Mouse (Mus musculus) embryonic facial prominence, embryonic 14.5 days (tissue): ENCODE results near the gene B9d2. TPM values are rescaled to one million over a fixed set of nuclear protein-coding genes. Genes with fewer than 3 reads are reported as not detected.
"Not testable (repeated sequence)": the region's sequence is repeated elsewhere in the genome, so short reads cannot be mapped to it uniquely, and the experiment has no call there.

ENCODE experiments used
- ATAC-seq: fragments of 200-750 bp; cut with Nextera tagmentation; 2 replicates; pipeline ENCODE4 v1.8.0; 2017; ENCODE audit warnings: low read depth, moderate number of reproducible peaks, moderate TSS enrichment
- DNase-seq: peaks from one replicate; pipeline ENCODE4 v3.0.0-alpha.2; 2015; ENCODE audit warnings: low spot score
- H3K27ac ChIP-seq: fragments of 300-500 bp; sonication (generic); replicated peaks from 2 replicates; pipeline ENCODE4 v1.5.1; 2014; ENCODE audit warnings: low read depth, mild to moderate bottlenecking, low read length, moderate library complexity
- H3K27me3 ChIP-seq: fragments of 300-500 bp; sonication (generic); replicated peaks from 2 replicates; pipeline ENCODE4 v1.6.1; 2014; ENCODE audit warnings: low read length; ENCODE audit not compliant: control insufficient read depth, insufficient read depth
- H3K36me3 ChIP-seq: fragments of 300-500 bp; sonication (generic); 2 replicates; pipeline ENCODE4 v1.6.1; 2014; ENCODE audit warnings: low read length, mixed read lengths; ENCODE audit not compliant: control insufficient read depth, insufficient read depth
- H3K4me1 ChIP-seq: fragments of 300-500 bp; sonication (generic); 2 replicates; pipeline ENCODE4 v1.6.1; 2014; ENCODE audit warnings: antibody characterized with exemption, low read length; ENCODE audit not compliant: control insufficient read depth, insufficient read depth
- H3K4me2 ChIP-seq: fragments of 300-500 bp; sonication (generic); 2 replicates; pipeline ENCODE4 v1.6.1; 2014; ENCODE audit warnings: low read depth, mild to moderate bottlenecking, low read length, moderate library complexity, mixed read lengths
- H3K4me3 ChIP-seq: fragments of 300-500 bp; sonication (generic); 2 replicates; pipeline ENCODE4 v1.5.1; 2014; ENCODE audit warnings: low read depth, mild to moderate bottlenecking, low read length
- H3K9ac ChIP-seq: fragments of 300-500 bp; sonication (generic); 2 replicates; pipeline ENCODE4 v1.6.1; 2014; ENCODE audit warnings: low read depth, mild to moderate bottlenecking, low read length, moderate library complexity, mixed read lengths
- H3K9me3 ChIP-seq: fragments of 300-500 bp; sonication (generic); 2 replicates; pipeline ENCODE4 v1.6.1; 2016; ENCODE audit warnings: low read length; ENCODE audit not compliant: control insufficient read depth
- WGBS: fragments of 180-500 bp; shearing (Covaris S2); extraction: QIAGEN DNeasy Blood & Tissue Kit; methylation state at CpG from one replicate; pipeline ENCODE4 v1.1.7; 2014; 5-methylcytosine and 5-hydroxymethylcytosine counted together
- polyA plus RNA-seq: library from polyadenylated mRNA; unstranded; fragments of >200 nt; fragmentation: Nextera tagmentation; extraction: Ambion mirVana; gene quantifications from 2 replicates; pipeline ENCODE4 v1.2.1, GENCODE M21; 2014

Gene B9d2
- polyA plus RNA-seq, 1 experiment from 2014 or later, result 25.1 TPM

DNA sequence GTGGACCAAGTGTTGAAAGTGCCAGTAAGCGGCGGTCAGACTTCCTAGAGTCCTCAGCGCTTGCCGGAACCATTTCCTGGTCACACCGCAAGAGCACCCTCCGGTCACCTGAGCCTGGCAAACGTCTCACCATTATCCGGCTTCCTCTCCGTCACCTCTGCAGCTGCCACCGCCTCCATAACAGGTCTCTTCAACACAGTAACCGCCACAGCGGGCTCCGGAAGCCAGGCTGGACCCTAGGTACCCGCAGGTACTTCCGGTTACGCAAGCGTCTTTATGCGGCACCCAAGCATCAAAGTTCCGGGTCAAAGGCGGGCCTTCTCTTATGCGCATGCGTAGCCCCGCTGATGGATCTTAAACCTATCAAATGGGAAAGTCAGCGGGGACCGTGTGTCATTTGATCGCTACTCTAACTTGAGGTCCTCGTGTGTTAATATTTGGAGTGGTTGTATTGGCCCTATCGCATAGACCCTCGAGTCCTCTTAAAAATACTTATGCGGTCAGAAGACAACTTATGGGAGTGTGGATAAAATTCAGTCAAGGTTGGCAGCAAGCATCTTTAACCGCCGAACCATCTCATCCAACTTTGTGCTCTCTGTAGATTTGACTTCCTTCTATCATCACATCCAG is 38.3 kb downstream of the B9d2 start, which contains the start of gene Ccdc97:
TSS of gene Ccdc97 (minus strand) at position 301 of the 630 bp plus-strand sequence.
- Histone ChIP-seq H3K36me3 (peaks cover 63% of the 10 kb centered on the region), H3K9ac (peak within 1 kb of the TSS; percentile 80), H3K4me1 (peaks cover 11% of the 10 kb centered on the region), H3K4me2 (peak within 1 kb of the TSS; percentile 93), H3K9me3 (no peaks in the 10 kb centered on the region), H3K27ac (peak within 1 kb of the TSS; percentile 65), H3K27me3 (no peaks in the 10 kb centered on the region), H3K4me3 (peak within 1 kb of the TSS; percentile 77)
- DNase-seq (peak; percentile 98), ATAC-seq (peak; percentile 87)
- 5% methylated on average over 29 of the region's 32 CpGs for WGBS

DNA sequence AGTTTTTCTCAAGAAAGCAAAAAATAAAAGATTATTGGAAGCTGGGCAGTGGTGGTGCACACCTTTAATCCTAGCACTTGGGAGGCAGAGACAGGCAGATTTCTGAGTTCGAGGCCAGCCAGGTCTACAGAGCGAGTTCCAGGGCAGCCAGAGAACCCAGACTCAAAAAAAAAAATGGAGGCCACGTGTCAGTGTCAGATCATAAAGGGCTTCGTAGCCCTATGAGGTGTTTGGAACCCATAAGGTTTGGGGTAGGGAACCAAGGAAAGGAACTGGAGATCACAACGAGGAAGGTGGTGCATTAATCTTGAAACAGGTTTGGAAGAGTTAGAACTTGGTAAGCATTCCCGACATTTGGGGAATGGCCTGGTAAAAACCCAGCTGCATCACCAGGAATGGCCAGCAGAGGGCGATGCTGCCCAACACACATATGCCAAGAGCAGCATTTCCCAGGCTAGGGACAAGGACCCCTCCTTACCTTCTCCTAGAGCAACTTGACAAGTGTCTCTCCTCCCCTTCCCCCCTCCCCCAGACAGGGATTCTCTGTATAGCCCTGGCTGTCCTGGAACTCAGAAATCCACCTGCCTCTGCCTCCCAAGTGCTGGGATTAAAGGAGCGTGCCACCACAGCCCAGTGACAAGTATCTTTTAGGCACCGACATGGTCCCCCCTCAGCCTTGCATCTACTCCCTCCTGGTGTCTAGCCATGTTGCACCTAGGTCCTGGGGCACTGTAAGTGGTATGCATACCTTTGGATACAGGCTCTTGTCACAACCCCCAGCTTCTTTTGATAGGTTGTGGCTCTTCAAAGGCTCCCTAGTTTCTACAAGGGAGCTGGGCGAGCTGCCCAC is 39.4 kb downstream of the B9d2 start:
- WGBS, result 61% methylated on average over 10 of the region's 10 CpGs
- H3K9ac ChIP-seq, result no peak overlapping the region
- peaks cover 63% of the 10 kb centered on the region for H3K36me3 ChIP-seq
- ATAC-seq (peak; percentile 45; the same call in 1 of the 2 replicates), DNase-seq (peak; percentile 73)
- H3K9me3 ChIP-seq, result no peaks in the 10 kb centered on the region
- H3K4me2 ChIP-seq, result no peak overlapping the region; the same call in 1 of the 2 replicates
- peak overlapping the region; percentile 77; the same call in 1 of the 2 replicates for H3K4me3 ChIP-seq
- peaks cover 11% of the 10 kb centered on the region for H3K4me1 ChIP-seq
- H3K27me3 ChIP-seq, result no peaks in the 10 kb centered on the region
- H3K27ac ChIP-seq, result peak overlapping the region; percentile 22; the same call in 1 of the 2 replicates

DNA sequence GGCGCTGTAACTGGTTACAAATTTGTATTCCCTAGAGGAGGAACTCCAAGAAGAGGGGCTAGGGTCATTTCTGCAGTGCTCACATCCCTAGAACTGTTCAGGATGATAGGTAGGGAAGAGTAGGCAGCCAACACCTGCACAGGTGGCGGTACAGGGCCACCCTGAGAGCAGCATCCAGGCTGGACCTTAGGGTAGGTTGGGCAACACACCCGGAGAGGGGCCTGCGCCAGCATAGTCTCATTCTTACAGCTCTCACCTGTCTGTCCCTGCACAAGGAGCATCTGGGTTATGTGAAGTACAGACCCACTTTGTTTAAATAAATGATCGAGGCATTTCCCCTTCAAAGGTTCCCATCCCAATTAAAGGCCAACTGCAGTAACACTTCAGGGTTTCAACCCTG is 40.2 kb downstream of the B9d2 start:
- Histone ChIP-seq H3K4me3 (no peak overlapping the region), H3K27ac (no peak overlapping the region), H3K36me3 (peaks cover 63% of the 10 kb centered on the region), H3K27me3 (no peaks in the 10 kb centered on the region), H3K4me1 (peaks cover 11% of the 10 kb centered on the region), H3K4me2 (no peak overlapping the region), H3K9me3 (no peaks in the 10 kb centered on the region), H3K9ac (no peak overlapping the region)
- ATAC-seq, result no peak
- 85% methylated on average over 5 of the region's 5 CpGs for WGBS
- DNase-seq, result no peak

DNA sequence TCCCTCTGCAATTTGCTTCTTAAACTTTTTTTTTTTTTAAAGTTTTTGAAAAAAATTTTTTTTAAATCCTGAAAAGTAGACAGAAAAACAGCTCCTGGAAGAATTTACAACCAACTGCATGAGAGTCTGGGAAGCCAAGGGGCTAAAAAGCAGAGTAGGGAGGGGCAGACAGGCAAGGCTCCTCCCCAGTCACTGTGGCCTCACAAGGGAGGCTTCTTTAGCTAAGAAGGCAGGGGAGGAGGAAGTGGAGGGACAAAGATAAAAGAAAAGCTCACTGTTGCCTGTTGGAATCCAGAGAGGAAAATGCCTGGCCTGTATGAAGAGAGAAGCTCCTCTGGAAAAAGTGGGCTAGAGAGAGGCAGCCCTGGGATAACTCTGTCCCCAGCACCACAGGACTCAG is 41.2 kb downstream of the B9d2 start:
- ATAC-seq, result not testable (repeated sequence)
- peaks cover 65% of the 10 kb centered on the region for H3K36me3 ChIP-seq

DNA sequence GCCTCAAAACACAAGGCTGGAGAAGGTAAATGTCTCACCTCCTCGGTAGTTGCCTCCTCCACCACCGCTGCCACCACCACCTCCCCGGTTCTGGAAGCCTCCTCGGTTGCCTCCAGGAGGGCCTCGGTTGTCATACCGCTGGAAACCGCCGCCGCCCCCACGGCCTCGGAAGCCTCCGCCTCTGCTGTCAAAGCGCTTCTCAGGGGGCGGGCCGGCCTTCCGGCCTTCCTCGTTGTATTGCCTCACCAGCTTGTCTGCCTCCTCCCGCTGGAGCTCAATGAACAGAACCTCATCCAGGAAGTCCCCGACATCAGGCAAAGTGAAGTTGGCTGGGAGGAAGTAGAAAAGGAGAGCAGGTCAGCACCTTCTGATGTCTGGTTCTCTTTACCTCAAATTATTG is 45.3 kb downstream of the B9d2 start:
- DNase-seq (no peak), ATAC-seq (no peak)
- no peak overlapping the region for H3K4me3 ChIP-seq
- H3K27ac ChIP-seq, result no peak overlapping the region
- 82% methylated on average over 19 of the region's 19 CpGs for WGBS
- no peak overlapping the region for H3K9ac ChIP-seq
- no peaks in the 10 kb centered on the region for H3K9me3 ChIP-seq
- H3K4me2 ChIP-seq, result no peak overlapping the region
- H3K27me3 ChIP-seq, result no peaks in the 10 kb centered on the region
- H3K36me3 ChIP-seq, result peaks cover 96% of the 10 kb centered on the region
- no peaks in the 10 kb centered on the region for H3K4me1 ChIP-seq

More for the DNA sequence above, 41.2 kb downstream of the B9d2 start:
- not testable (repeated sequence) for H3K4me2 ChIP-seq, H3K9ac ChIP-seq, H3K4me3 ChIP-seq, DNase-seq, H3K27ac ChIP-seq, H3K9me3 ChIP-seq, H3K27me3 ChIP-seq
- peaks cover 11% of the 10 kb centered on the region for H3K4me1 ChIP-seq

DNA sequence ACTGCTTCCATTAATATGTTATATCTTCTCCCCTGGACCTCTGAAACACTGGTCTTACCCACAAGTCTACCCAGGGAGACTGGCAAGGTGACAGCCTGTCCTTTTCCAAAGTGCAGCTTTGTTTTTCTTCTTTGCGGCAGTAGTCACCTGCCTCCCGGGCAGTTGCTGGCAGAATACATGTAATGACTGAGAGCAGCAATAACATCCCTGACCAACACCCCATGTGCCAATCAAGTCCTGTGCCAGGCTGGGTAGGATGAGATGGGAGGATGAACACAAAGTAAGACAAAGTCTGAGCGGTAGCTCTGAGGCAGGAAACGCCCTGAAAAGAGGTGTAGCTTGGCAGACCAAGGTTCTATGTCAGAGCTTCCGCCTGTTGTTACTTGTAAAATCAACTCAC is 47.2 kb downstream of the B9d2 start:
- 89% methylated on average over 5 of the region's 5 CpGs for WGBS

DNA sequence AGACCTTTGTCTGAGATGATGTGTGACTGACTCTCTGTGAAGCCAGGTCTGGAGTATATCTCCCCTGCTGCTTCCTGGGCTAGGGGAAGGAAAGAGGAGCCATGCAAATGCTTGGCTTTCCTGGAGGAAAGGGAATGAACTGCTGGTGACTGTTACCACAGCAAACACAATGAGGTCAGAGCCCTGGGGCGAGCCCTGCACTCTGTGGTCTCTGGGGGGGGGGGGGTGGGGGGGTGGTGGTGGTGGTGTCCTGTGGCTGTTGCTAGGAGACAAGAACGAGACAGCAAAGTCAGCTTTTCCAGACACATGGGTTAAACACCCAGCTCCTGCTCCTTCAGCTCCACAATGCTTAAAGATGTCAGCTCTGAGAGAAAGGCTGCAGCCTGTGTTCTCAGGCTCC is 48.8 kb downstream of the B9d2 start:
- no peaks in the 10 kb centered on the region for H3K9me3 ChIP-seq
- 42% methylated on average over 2 of the region's 2 CpGs for WGBS
- H3K36me3 ChIP-seq, result peaks cover 96% of the 10 kb centered on the region
- H3K27me3 ChIP-seq, result no peaks in the 10 kb centered on the region
- ATAC-seq, result peak; percentile 35; the same call in 1 of the 2 replicates
- H3K27ac ChIP-seq, result no peak overlapping the region
- H3K4me3 ChIP-seq, result no peak overlapping the region
- no peak overlapping the region for H3K4me2 ChIP-seq
- no peak overlapping the region for H3K9ac ChIP-seq
- no peaks in the 10 kb centered on the region for H3K4me1 ChIP-seq
- DNase-seq, result no peak

More for the DNA sequence above, 47.2 kb downstream of the B9d2 start:
- no peaks in the 10 kb centered on the region for H3K27me3 ChIP-seq
- H3K9me3 ChIP-seq, result no peaks in the 10 kb centered on the region
- H3K9ac ChIP-seq, result no peak overlapping the region
- H3K4me2 ChIP-seq, result no peak overlapping the region
- peaks cover 96% of the 10 kb centered on the region for H3K36me3 ChIP-seq
- no peak for ATAC-seq
- no peaks in the 10 kb centered on the region for H3K4me1 ChIP-seq
- no peak overlapping the region for H3K4me3 ChIP-seq
- no peak for DNase-seq
- H3K27ac ChIP-seq, result no peak overlapping the region

DNA sequence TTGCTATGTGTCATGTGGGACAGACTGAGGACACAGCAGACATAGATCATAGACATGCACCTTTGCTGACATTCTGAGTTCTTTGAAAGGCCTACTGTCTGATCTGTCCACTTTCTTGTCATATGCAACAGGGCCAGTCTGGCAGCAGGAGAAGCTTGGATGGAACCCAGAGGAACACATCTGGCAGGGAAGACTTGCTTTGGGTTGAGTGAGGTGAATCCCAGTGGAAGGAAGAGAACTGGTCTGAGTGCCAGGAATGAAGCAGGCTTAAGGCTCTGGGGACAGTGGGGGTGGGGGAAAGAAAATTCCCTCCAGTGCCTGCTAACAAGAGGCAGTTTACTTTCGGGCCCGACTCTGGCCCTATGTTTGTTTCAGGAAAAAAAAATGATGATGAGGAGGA is 49.3 kb downstream of the B9d2 start:
- DNase-seq, result no peak
- peaks cover 96% of the 10 kb centered on the region for H3K36me3 ChIP-seq
- no peak overlapping the region for H3K27ac ChIP-seq
- H3K9ac ChIP-seq, result no peak overlapping the region
- no peak overlapping the region for H3K4me2 ChIP-seq
- ATAC-seq, result no peak
- no peaks in the 10 kb centered on the region for H3K27me3 ChIP-seq
- no peaks in the 10 kb centered on the region for H3K9me3 ChIP-seq
- no peaks in the 10 kb centered on the region for H3K4me1 ChIP-seq
- 94% methylated on average over 2 of the region's 2 CpGs for WGBS
- H3K4me3 ChIP-seq, result no peak overlapping the region
